Mouse (Mus musculus) embryonic facial prominence, embryonic 14.5 days (tissue): ENCODE measurements at regions not wholly inside any gene's neighbourhood (a gene's known extent, or its start where the extent isn't known, plus 50 kb on each side); places are given as distances from the start of the nearest gene placed in this dataset.

Experiments
- ATAC-seq: fragments of 200-750 bp; cut with Nextera tagmentation; 2 replicates; pipeline ENCODE4 v1.8.0; 2017; ENCODE audit warnings: low read depth, moderate number of reproducible peaks, moderate TSS enrichment
- DNase-seq: peaks from one replicate; pipeline ENCODE4 v3.0.0-alpha.2; 2015; ENCODE audit warnings: low spot score
- H3K27ac ChIP-seq: fragments of 300-500 bp; sonication (generic); replicated peaks from 2 replicates; pipeline ENCODE4 v1.5.1; 2014; ENCODE audit warnings: low read depth, mild to moderate bottlenecking, low read length, moderate library complexity
- H3K27me3 ChIP-seq: fragments of 300-500 bp; sonication (generic); replicated peaks from 2 replicates; pipeline ENCODE4 v1.6.1; 2014; ENCODE audit warnings: low read length; ENCODE audit not compliant: control insufficient read depth, insufficient read depth
- H3K36me3 ChIP-seq: fragments of 300-500 bp; sonication (generic); 2 replicates; pipeline ENCODE4 v1.6.1; 2014; ENCODE audit warnings: low read length, mixed read lengths; ENCODE audit not compliant: control insufficient read depth, insufficient read depth
- H3K4me1 ChIP-seq: fragments of 300-500 bp; sonication (generic); 2 replicates; pipeline ENCODE4 v1.6.1; 2014; ENCODE audit warnings: antibody characterized with exemption, low read length; ENCODE audit not compliant: control insufficient read depth, insufficient read depth
- H3K4me2 ChIP-seq: fragments of 300-500 bp; sonication (generic); 2 replicates; pipeline ENCODE4 v1.6.1; 2014; ENCODE audit warnings: low read depth, mild to moderate bottlenecking, low read length, moderate library complexity, mixed read lengths
- H3K4me3 ChIP-seq: fragments of 300-500 bp; sonication (generic); 2 replicates; pipeline ENCODE4 v1.5.1; 2014; ENCODE audit warnings: low read depth, mild to moderate bottlenecking, low read length
- H3K9ac ChIP-seq: fragments of 300-500 bp; sonication (generic); 2 replicates; pipeline ENCODE4 v1.6.1; 2014; ENCODE audit warnings: low read depth, mild to moderate bottlenecking, low read length, moderate library complexity, mixed read lengths
- H3K9me3 ChIP-seq: fragments of 300-500 bp; sonication (generic); 2 replicates; pipeline ENCODE4 v1.6.1; 2016; ENCODE audit warnings: low read length; ENCODE audit not compliant: control insufficient read depth
- WGBS: fragments of 180-500 bp; shearing (Covaris S2); extraction: QIAGEN DNeasy Blood & Tissue Kit; methylation state at CpG from one replicate; pipeline ENCODE4 v1.1.7; 2014; 5-methylcytosine and 5-hydroxymethylcytosine counted together

- H3K27ac ChIP-seq, result no peak overlapping the region
- no peaks in the 10 kb centered on the region for H3K9me3 ChIP-seq
- no peaks in the 10 kb centered on the region for H3K4me1 ChIP-seq
- no peaks in the 10 kb centered on the region for H3K36me3 ChIP-seq
- no peak for DNase-seq
- H3K4me3 ChIP-seq, result no peak overlapping the region
- no peak for ATAC-seq
- 72% methylated on average over 7 of the region's 7 CpGs for WGBS
- no peak overlapping the region for H3K9ac ChIP-seq
- no peaks in the 10 kb centered on the region for H3K27me3 ChIP-seq
- H3K4me2 ChIP-seq, result no peak overlapping the region
These were observed 129.9 kb downstream of the Cyp26b1 start for GRCm38 (mm10) chr6:84463592-84464367.

- Histone ChIP-seq H3K4me3 (no peak overlapping the region), H3K9me3 (no peaks in the 10 kb centered on the region), H3K27me3 (no peaks in the 10 kb centered on the region), H3K9ac (no peak overlapping the region), H3K36me3 (no peaks in the 10 kb centered on the region), H3K4me1 (no peaks in the 10 kb centered on the region), H3K4me2 (no peak overlapping the region), H3K27ac (no peak overlapping the region)
- DNase-seq (no peak), ATAC-seq (no peak)
- WGBS, result 83% methylated on average over 3 of the region's 3 CpGs
These were observed 136.9 kb downstream of the Cyp26b1 start for GRCm38 (mm10) chr6:84456803-84457202.

GRCm38 (mm10) chr6:84445093-84445492 lies 148.6 kb downstream of the Cyp26b1 start:
- ATAC-seq (no peak), DNase-seq (no peak)
- Histone ChIP-seq H3K27me3 (no peaks in the 10 kb centered on the region), H3K4me3 (no peak overlapping the region), H3K27ac (no peak overlapping the region), H3K36me3 (no peaks in the 10 kb centered on the region), H3K4me1 (no peaks in the 10 kb centered on the region; the same call in 1 of the 2 replicates), H3K4me2 (no peak overlapping the region), H3K9ac (no peak overlapping the region), H3K9me3 (no peaks in the 10 kb centered on the region)
- 32% methylated on average over 4 of the region's 4 CpGs for WGBS

- DNase-seq (no peak), ATAC-seq (no peak)
- Histone ChIP-seq H3K9me3 (no peaks in the 10 kb centered on the region), H3K4me3 (no peak overlapping the region), H3K27me3 (no peaks in the 10 kb centered on the region), H3K9ac (no peak overlapping the region), H3K4me1 (no peaks in the 10 kb centered on the region; the same call in 1 of the 2 replicates), H3K27ac (no peak overlapping the region), H3K36me3 (no peaks in the 10 kb centered on the region), H3K4me2 (no peak overlapping the region)
- 93% methylated on average over 1 of the region's 1 CpGs for WGBS
These were observed 151.0 kb downstream of the Cyp26b1 start for GRCm38 (mm10) chr6:84442667-84443066.

- Histone ChIP-seq H3K9me3 (no peaks in the 10 kb centered on the region), H3K4me1 (no peaks in the 10 kb centered on the region; the same call in 1 of the 2 replicates), H3K27ac (no peak overlapping the region), H3K27me3 (no peaks in the 10 kb centered on the region), H3K4me3 (no peak overlapping the region), H3K36me3 (no peaks in the 10 kb centered on the region), H3K4me2 (no peak overlapping the region), H3K9ac (no peak overlapping the region)
- WGBS, result 74% methylated on average over 5 of the region's 5 CpGs
- ATAC-seq (no peak), DNase-seq (no peak)
These were observed 151.8 kb downstream of the Cyp26b1 start for GRCm38 (mm10) chr6:84441721-84442480.

GRCm38 (mm10) chr6:84436716-84437115 lies 157.0 kb downstream of the Cyp26b1 start:
- Histone ChIP-seq H3K27ac (no peak overlapping the region), H3K4me3 (no peak overlapping the region), H3K27me3 (no peaks in the 10 kb centered on the region), H3K36me3 (no peaks in the 10 kb centered on the region), H3K4me1 (peaks cover 5% of the 10 kb centered on the region; the same call in 1 of the 2 replicates), H3K9me3 (no peaks in the 10 kb centered on the region), H3K4me2 (no peak overlapping the region), H3K9ac (no peak overlapping the region)
- WGBS, result 87% methylated on average over 1 of the region's 1 CpGs
- DNase-seq, result no peak
- ATAC-seq, result no peak

GRCm38 (mm10) chr6:84434532-84434931 lies 159.2 kb downstream of the Cyp26b1 start:
- ATAC-seq (no peak), DNase-seq (no peak)
- H3K9ac ChIP-seq, result no peak overlapping the region
- no peak overlapping the region for H3K4me3 ChIP-seq
- no peaks in the 10 kb centered on the region for H3K36me3 ChIP-seq
- peaks cover 22% of the 10 kb centered on the region for H3K4me1 ChIP-seq
- no peak overlapping the region for H3K4me2 ChIP-seq
- H3K27me3 ChIP-seq, result no peaks in the 10 kb centered on the region
- no peak overlapping the region for H3K27ac ChIP-seq
- H3K9me3 ChIP-seq, result no peaks in the 10 kb centered on the region
- 65% methylated on average over 6 of the region's 6 CpGs for WGBS

- H3K4me1 ChIP-seq, result peaks cover 25% of the 10 kb centered on the region
- 63% methylated on average over 2 of the region's 2 CpGs for WGBS
- no peaks in the 10 kb centered on the region for H3K27me3 ChIP-seq
- H3K4me2 ChIP-seq, result peak overlapping the region; percentile 34
- ATAC-seq (no peak), DNase-seq (no peak)
- H3K9me3 ChIP-seq, result no peaks in the 10 kb centered on the region
- no peaks in the 10 kb centered on the region for H3K36me3 ChIP-seq
- H3K4me3 ChIP-seq, result no peak overlapping the region
- H3K27ac ChIP-seq, result peak overlapping the region; percentile 73
- peak overlapping the region; percentile 32; the same call in 1 of the 2 replicates for H3K9ac ChIP-seq
These were observed 162.1 kb downstream of the Cyp26b1 start for GRCm38 (mm10) chr6:84431622-84431955.
